Mouse (Mus musculus) bone marrow macrophage, adult 2 months (primary cell): Measurements from ENCODE around the gene Tmem41b.

ENCODE experiments used
- CTCF ChIP-seq: IDR thresholded peaks from 2 replicates; pipeline ENCODE4 v1.5.1; 2012; ENCODE audit warnings: low read depth, mild to moderate bottlenecking, low read length, moderate library complexity
- POLR2A ChIP-seq: IDR thresholded peaks from 2 replicates; pipeline ENCODE4 v1.6.1; 2012; ENCODE audit warnings: mild to moderate bottlenecking, low read depth, low read length, borderline replicate concordance

GRCm38 (mm10) chr7:109957996-109958789, 28.5 kb downstream of the Tmem41b start:
- TF ChIP-seq POLR2A (no peak), CTCF (no peak)
